Mouse (Mus musculus): ENCODE measurements around the gene Cdk2.

DNA sequence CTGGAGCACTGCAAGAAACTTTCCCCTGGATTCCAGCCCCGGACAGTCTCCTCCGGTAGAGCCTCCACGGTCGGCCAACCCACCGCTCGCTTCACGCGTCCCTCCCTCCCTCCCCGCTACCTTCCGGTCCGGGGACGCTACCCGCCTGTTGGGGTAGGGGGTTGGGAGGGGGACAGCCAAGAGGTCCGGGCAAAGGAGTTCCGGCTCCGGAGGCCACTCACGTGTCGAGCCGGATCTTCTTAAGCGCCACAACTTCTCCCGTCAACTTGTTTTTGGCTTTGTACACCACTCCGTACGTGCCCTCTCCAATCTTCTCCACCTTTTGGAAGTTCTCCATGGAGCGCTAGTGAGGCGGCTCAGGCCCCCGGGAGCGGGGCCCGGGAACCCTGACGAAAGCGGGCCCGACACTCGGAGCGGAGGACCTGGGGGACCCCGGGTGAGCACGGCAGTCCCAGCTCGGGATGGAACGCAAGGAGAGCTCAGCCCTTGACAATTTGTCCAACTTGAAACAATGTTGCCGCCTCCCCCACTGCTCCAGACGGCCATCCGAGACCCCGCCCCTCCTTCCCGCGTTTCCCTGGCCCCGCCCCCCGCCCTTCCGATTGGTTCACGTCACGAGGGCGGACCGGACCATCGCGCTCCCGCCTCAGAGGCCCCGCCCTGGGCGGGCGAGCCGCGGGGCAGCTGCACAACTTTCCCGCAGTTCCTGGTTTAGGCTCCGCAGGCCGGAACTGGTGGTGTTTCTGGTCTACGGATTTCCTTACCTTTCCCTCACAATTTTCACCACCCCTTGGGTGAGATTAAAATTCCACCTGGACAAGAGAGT is at the start of gene Cdk2:
- TF ChIP-seq POLR2A (IDR thresholded peaks at IDR 0.05; ENCODE audit: borderline replicate concordance, control insufficient read depth, low read depth, low read length) (peak; percentile 87; the same call in 1 of the 2 replicates), CTCF (IDR thresholded peaks at IDR 0.05; ENCODE audit: control insufficient read depth, insufficient read depth, low read length) (no peak)

Data from bone marrow, adult 2 months (tissue).